Mouse (Mus musculus) neural tube, embryonic 11.5 days (tissue): ENCODE data around the gene Pms2. TPM values are rescaled to one million over a fixed set of nuclear protein-coding genes. Genes with fewer than 3 reads are reported as not detected.

ENCODE experiments used
- ATAC-seq: fragments of 200-750 bp; cut with Nextera tagmentation; 2 replicates; pipeline ENCODE4 v1.8.0; 2017; ENCODE audit warnings: moderate number of reproducible peaks, mild to moderate bottlenecking, moderate TSS enrichment, moderate library complexity; ENCODE audit not compliant: insufficient read depth, low FRiP score, low TSS enrichment
- DNase-seq: peaks from one replicate; pipeline ENCODE4 v3.0.0-alpha.2; 2015; ENCODE audit warnings: low spot score
- H3K27ac ChIP-seq: fragments of 300-500 bp; sonication (generic); 2 replicates; pipeline ENCODE4 v1.5.1; 2014; ENCODE audit warnings: low read depth, mild to moderate bottlenecking, low read length
- H3K27me3 ChIP-seq: fragments of 300-500 bp; sonication (generic); 2 replicates; pipeline ENCODE4 v1.6.1; 2014; ENCODE audit warnings: mild to moderate bottlenecking, low read length, mixed read lengths; ENCODE audit not compliant: control insufficient read depth, insufficient read depth
- H3K36me3 ChIP-seq: fragments of 300-500 bp; sonication (generic); 2 replicates; pipeline ENCODE4 v1.6.1; 2014; ENCODE audit warnings: mild to moderate bottlenecking, low read length, moderate library complexity, mixed read lengths; ENCODE audit not compliant: control insufficient read depth, insufficient read depth
- H3K4me1 ChIP-seq: fragments of 300-500 bp; sonication (generic); 2 replicates; pipeline ENCODE4 v1.6.1; 2014; ENCODE audit warnings: low read length, mixed read lengths; ENCODE audit not compliant: control insufficient read depth, insufficient read depth
- H3K4me2 ChIP-seq: fragments of 300-500 bp; sonication (generic); 2 replicates; pipeline ENCODE4 v1.6.1; 2014; ENCODE audit warnings: low read depth, mild to moderate bottlenecking, moderate library complexity
- H3K4me3 ChIP-seq: fragments of 300-500 bp; sonication (generic); 2 replicates; pipeline ENCODE4 v1.5.1; 2014; ENCODE audit warnings: low read depth, low read length
- H3K9ac ChIP-seq: fragments of 300-500 bp; sonication (generic); 2 replicates; pipeline ENCODE4 v1.6.1; 2014; ENCODE audit warnings: mild to moderate bottlenecking, low read length
- H3K9me3 ChIP-seq: fragments of 300-500 bp; sonication (generic); 2 replicates; pipeline ENCODE4 v1.6.1; 2016; ENCODE audit warnings: low read length; ENCODE audit not compliant: control insufficient read depth
- WGBS: fragments of 180-500 bp; shearing (Covaris S2); extraction: QIAGEN DNeasy Blood & Tissue Kit; methylation state at CpG from one replicate; pipeline ENCODE4 v1.1.7; 2014; 5-methylcytosine and 5-hydroxymethylcytosine counted together
- polyA plus RNA-seq: library from polyadenylated mRNA; unstranded; fragments of >200 nt; fragmentation: Nextera tagmentation; extraction: Ambion mirVana; gene quantifications from 2 replicates; pipeline ENCODE4 v1.2.1, GENCODE M21; 2014

Pms2 gene
- polyA plus RNA-seq, 1 experiment from 2014 or later, result 29.1 TPM

- Histone ChIP-seq H3K4me3 (no peak overlapping the region), H3K36me3 (peaks cover 24% of the 10 kb centered on the region), H3K27ac (no peak overlapping the region), H3K9ac (no peak overlapping the region), H3K27me3 (no peaks in the 10 kb centered on the region), H3K4me1 (no peaks in the 10 kb centered on the region), H3K9me3 (no peaks in the 10 kb centered on the region), H3K4me2 (no peak overlapping the region)
- 95% methylated on average over 3 of the region's 3 CpGs for WGBS
- no peak for DNase-seq
- no peak for ATAC-seq
Observed at GRCm38 (mm10) chr5:143902111-143902510, 7.7 kb upstream of the Pms2 start.

- DNase-seq, result no peak
- no peak for ATAC-seq
- H3K36me3 ChIP-seq, result peaks cover 18% of the 10 kb centered on the region
Observed at GRCm38 (mm10) chr5:143903813-143904212, 6.0 kb upstream of the Pms2 start.

GRCm38 (mm10) chr5:143906429-143906828 lies 3.3 kb upstream of the Pms2 start:
- Histone ChIP-seq H3K4me2 (no peak overlapping the region), H3K4me1 (peaks cover 12% of the 10 kb centered on the region), H3K9me3 (no peaks in the 10 kb centered on the region), H3K27me3 (no peaks in the 10 kb centered on the region), H3K27ac (no peak overlapping the region), H3K36me3 (peaks cover 12% of the 10 kb centered on the region), H3K9ac (no peak overlapping the region), H3K4me3 (no peak overlapping the region)
- 89% methylated on average over 8 of the region's 8 CpGs for WGBS
- no peak for ATAC-seq
- DNase-seq, result no peak

More at GRCm38 (mm10) chr5:143903813-143904212, 6.0 kb upstream of the Pms2 start:
- Histone ChIP-seq H3K9me3 (no peaks in the 10 kb centered on the region), H3K27ac (no peak overlapping the region), H3K27me3 (no peaks in the 10 kb centered on the region), H3K4me3 (no peak overlapping the region), H3K9ac (no peak overlapping the region), H3K4me1 (peaks cover 3% of the 10 kb centered on the region), H3K4me2 (no peak overlapping the region)
- WGBS, result 87% methylated on average over 4 of the region's 4 CpGs

GRCm38 (mm10) chr5:143908926-143909325 lies 838 bp upstream of the Pms2 start:
- ATAC-seq, result no peak
- Histone ChIP-seq H3K27ac (peak overlapping the region; percentile 50; the same call in 1 of the 2 replicates), H3K9ac (peak overlapping the region; percentile 63), H3K4me1 (peaks cover 12% of the 10 kb centered on the region), H3K4me3 (peak overlapping the region; percentile 56), H3K4me2 (peak overlapping the region; percentile 83), H3K36me3 (peaks cover 4% of the 10 kb centered on the region), H3K27me3 (no peaks in the 10 kb centered on the region), H3K9me3 (no peaks in the 10 kb centered on the region)
- under 1% methylated on average over 9 of the region's 9 CpGs for WGBS
- DNase-seq, result no peak

- DNase-seq (no peak), ATAC-seq (no peak)
- no peaks in the 10 kb centered on the region for H3K9me3 ChIP-seq
- H3K36me3 ChIP-seq, result peaks cover 4% of the 10 kb centered on the region
- no peak overlapping the region for H3K27ac ChIP-seq
- H3K4me2 ChIP-seq, result no peak overlapping the region
- no peak overlapping the region for H3K9ac ChIP-seq
- H3K4me3 ChIP-seq, result no peak overlapping the region
- 93% methylated on average over 9 of the region's 9 CpGs for WGBS
- H3K4me1 ChIP-seq, result no peaks in the 10 kb centered on the region
- H3K27me3 ChIP-seq, result no peaks in the 10 kb centered on the region
Observed at GRCm38 (mm10) chr5:143916221-143916620, 6.5 kb downstream of the Pms2 start.

- ATAC-seq (no peak), DNase-seq (peak; percentile 42)
- 59% methylated on average over 5 of the region's 5 CpGs for WGBS
- Histone ChIP-seq H3K9ac (no peak overlapping the region), H3K27ac (no peak overlapping the region), H3K4me1 (no peaks in the 10 kb centered on the region), H3K4me2 (no peak overlapping the region), H3K4me3 (no peak overlapping the region), H3K9me3 (no peaks in the 10 kb centered on the region), H3K36me3 (peaks cover 6% of the 10 kb centered on the region), H3K27me3 (no peaks in the 10 kb centered on the region)
Observed at GRCm38 (mm10) chr5:143917418-143917817, 7.7 kb downstream of the Pms2 start.

- Histone ChIP-seq H3K4me3 (no peak overlapping the region), H3K9ac (no peak overlapping the region), H3K27me3 (no peaks in the 10 kb centered on the region), H3K4me2 (no peak overlapping the region), H3K27ac (no peak overlapping the region), H3K36me3 (peaks cover 6% of the 10 kb centered on the region), H3K9me3 (no peaks in the 10 kb centered on the region), H3K4me1 (no peaks in the 10 kb centered on the region)
- DNase-seq (no peak), ATAC-seq (no peak)
- 95% methylated on average over 3 of the region's 3 CpGs for WGBS
Observed at GRCm38 (mm10) chr5:143918120-143918519, 8.4 kb downstream of the Pms2 start.

- H3K36me3 ChIP-seq, result peaks cover 14% of the 10 kb centered on the region
- no peak overlapping the region for H3K9ac ChIP-seq
- no peak overlapping the region for H3K4me2 ChIP-seq
- H3K9me3 ChIP-seq, result no peaks in the 10 kb centered on the region
- WGBS, result 94% methylated on average over 6 of the region's 6 CpGs
- H3K27me3 ChIP-seq, result no peaks in the 10 kb centered on the region
- ATAC-seq, result no peak
- no peak overlapping the region for H3K27ac ChIP-seq
- H3K4me3 ChIP-seq, result no peak overlapping the region
- no peaks in the 10 kb centered on the region for H3K4me1 ChIP-seq
- no peak for DNase-seq
Observed at GRCm38 (mm10) chr5:143924781-143925452, 15.2 kb downstream of the Pms2 start.

GRCm38 (mm10) chr5:143927875-143928274 lies 18.1 kb downstream of the Pms2 start, which contains the start of gene Gm42421:
Gene Gm42421, plus strand, starts transcription at chr5:143928175.
- Histone ChIP-seq H3K9me3 (no peaks in the 10 kb centered on the region), H3K36me3 (peaks cover 10% of the 10 kb centered on the region), H3K4me3 (no peak within 1 kb of the TSS), H3K9ac (no peak within 1 kb of the TSS), H3K27ac (no peak within 1 kb of the TSS), H3K4me2 (no peak within 1 kb of the TSS), H3K4me1 (no peaks in the 10 kb centered on the region), H3K27me3 (no peaks in the 10 kb centered on the region)
- ATAC-seq (no peak), DNase-seq (no peak)
- WGBS, result 96% methylated on average over 8 of the region's 8 CpGs
